Mouse (Mus musculus): Measurements from ENCODE around the gene Etnk2. TPM values are rescaled to one million over a fixed set of nuclear protein-coding genes. Genes with fewer than 3 reads are reported as not detected.
A peak's percentile ranks its signal among the peaks of the same experiment; 100 is the strongest.

Etnk2 gene
- polyA plus RNA-seq, 1 experiment from 2014 or later, result 1.7 TPM

DNA sequence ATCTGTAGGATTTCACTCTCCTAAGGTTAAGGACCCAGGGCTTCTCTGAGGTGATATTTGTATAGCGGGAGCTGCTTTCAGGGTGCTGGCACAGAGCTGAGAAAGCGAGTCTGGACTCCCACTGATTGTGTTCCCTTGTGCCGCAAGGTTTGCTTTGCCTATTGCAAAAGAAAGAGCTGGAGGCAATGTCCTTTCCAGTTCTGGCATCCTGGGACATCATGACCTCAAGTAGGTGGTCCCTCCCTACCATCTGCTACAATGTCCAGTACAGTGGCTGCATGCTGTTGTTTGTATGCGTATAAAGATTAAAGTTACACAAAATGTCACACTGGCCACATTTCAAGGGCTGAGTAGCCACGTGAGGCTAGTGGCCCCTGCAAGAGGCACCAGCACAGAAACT lies 1.3 kb upstream of the Etnk2 start:
- no peak overlapping the region for H3K9ac ChIP-seq (ENCODE audit: low read length)
- peaks cover 19% of the 10 kb centered on the region for H3K4me1 ChIP-seq (ENCODE audit: control insufficient read depth, insufficient read depth, low read length)
- no peak for ATAC-seq (replicated peaks; ENCODE audit: extremely low read depth, insufficient read depth, low FRiP score)
- H3K36me3 ChIP-seq (ENCODE audit: control insufficient read depth, insufficient read depth), result no peaks in the 10 kb centered on the region
- no peak overlapping the region for H3K27ac ChIP-seq (ENCODE audit: low read length)
- no peak overlapping the region for H3K4me3 ChIP-seq (ENCODE audit: low read length)
- peaks cover 28% of the 10 kb centered on the region for H3K27me3 ChIP-seq (ENCODE audit: control insufficient read depth, insufficient read depth, low read length)
- no peak overlapping the region for H3K4me2 ChIP-seq (ENCODE audit: low read depth, low read length)
- WGBS, result 87% methylated on average over 5 of the region's 5 CpGs
- no peaks in the 10 kb centered on the region for H3K9me3 ChIP-seq (replicated peaks; ENCODE audit: control insufficient read depth, low read length)

- no peaks in the 10 kb centered on the region for H3K9me3 ChIP-seq (replicated peaks; ENCODE audit: control insufficient read depth, low read length)
- H3K27ac ChIP-seq (ENCODE audit: low read length), result no peak overlapping the region
- peak overlapping the region; percentile 71 for H3K9ac ChIP-seq (ENCODE audit: low read length)
- H3K4me3 ChIP-seq (ENCODE audit: low read length), result peak overlapping the region; percentile 80
- H3K36me3 ChIP-seq (ENCODE audit: control insufficient read depth, insufficient read depth), result no peaks in the 10 kb centered on the region
- ATAC-seq (replicated peaks; ENCODE audit: extremely low read depth, insufficient read depth, low FRiP score), result no peak
- H3K4me1 ChIP-seq (ENCODE audit: control insufficient read depth, insufficient read depth, low read length), result peaks cover 21% of the 10 kb centered on the region
- WGBS, result 3% methylated on average over 27 of the region's 27 CpGs
- H3K4me2 ChIP-seq (ENCODE audit: low read depth, low read length), result peak overlapping the region; percentile 100
- peaks cover 27% of the 10 kb centered on the region for H3K27me3 ChIP-seq (ENCODE audit: control insufficient read depth, insufficient read depth, low read length)
These were observed 754 bp downstream of the Etnk2 start for GRCm38 (mm10) chr1:133364022-133364630.

- no peak for ATAC-seq (replicated peaks; ENCODE audit: extremely low read depth, insufficient read depth, low FRiP score)
- Histone ChIP-seq H3K4me3 (ENCODE audit: low read length) (no peak overlapping the region), H3K27ac (ENCODE audit: low read length) (no peak overlapping the region), H3K9me3 (replicated peaks; ENCODE audit: control insufficient read depth, low read length) (no peaks in the 10 kb centered on the region), H3K9ac (ENCODE audit: low read length) (no peak overlapping the region), H3K36me3 (ENCODE audit: control insufficient read depth, insufficient read depth) (no peaks in the 10 kb centered on the region), H3K4me2 (ENCODE audit: low read depth, low read length) (no peak overlapping the region), H3K27me3 (ENCODE audit: control insufficient read depth, insufficient read depth, low read length) (peaks cover 21% of the 10 kb centered on the region), H3K4me1 (ENCODE audit: control insufficient read depth, insufficient read depth, low read length) (peaks cover 21% of the 10 kb centered on the region)
- WGBS, result 37% methylated on average over 2 of the region's 2 CpGs
These were observed 1.5 kb downstream of the Etnk2 start for GRCm38 (mm10) chr1:133364890-133365289.

- no peaks in the 10 kb centered on the region for H3K9me3 ChIP-seq (replicated peaks; ENCODE audit: control insufficient read depth, low read length)
- peaks cover 21% of the 10 kb centered on the region for H3K4me1 ChIP-seq (ENCODE audit: control insufficient read depth, insufficient read depth, low read length)
- H3K4me2 ChIP-seq (ENCODE audit: low read depth, low read length), result no peak overlapping the region
- no peak for ATAC-seq (replicated peaks; ENCODE audit: extremely low read depth, insufficient read depth, low FRiP score)
- WGBS, result 52% methylated on average over 10 of the region's 10 CpGs
- H3K4me3 ChIP-seq (ENCODE audit: low read length), result no peak overlapping the region
- H3K9ac ChIP-seq (ENCODE audit: low read length), result no peak overlapping the region
- H3K27ac ChIP-seq (ENCODE audit: low read length), result no peak overlapping the region
- H3K36me3 ChIP-seq (ENCODE audit: control insufficient read depth, insufficient read depth), result no peaks in the 10 kb centered on the region
- H3K27me3 ChIP-seq (ENCODE audit: control insufficient read depth, insufficient read depth, low read length), result peaks cover 20% of the 10 kb centered on the region
These were observed 3.7 kb downstream of the Etnk2 start for GRCm38 (mm10) chr1:133366951-133367605.

GRCm38 (mm10) chr1:133367606-133368488 lies 4.5 kb downstream of the Etnk2 start:
- Histone ChIP-seq H3K9ac (ENCODE audit: low read length) (no peak overlapping the region), H3K27ac (ENCODE audit: low read length) (no peak overlapping the region), H3K27me3 (ENCODE audit: control insufficient read depth, insufficient read depth, low read length) (peaks cover 14% of the 10 kb centered on the region; the same call in 1 of the 2 replicates), H3K4me1 (ENCODE audit: control insufficient read depth, insufficient read depth, low read length) (peaks cover 21% of the 10 kb centered on the region), H3K36me3 (ENCODE audit: control insufficient read depth, insufficient read depth) (no peaks in the 10 kb centered on the region), H3K4me2 (ENCODE audit: low read depth, low read length) (no peak overlapping the region), H3K9me3 (replicated peaks; ENCODE audit: control insufficient read depth, low read length) (no peaks in the 10 kb centered on the region), H3K4me3 (ENCODE audit: low read length) (no peak overlapping the region)
- 20% methylated on average over 11 of the region's 11 CpGs for WGBS
- 0 out of 2 replicates have a peak, but pooled peaks have one; percentile 4 for ATAC-seq (replicated peaks; ENCODE audit: extremely low read depth, insufficient read depth, low FRiP score)

- Histone ChIP-seq H3K9ac (ENCODE audit: low read length) (no peak overlapping the region), H3K4me2 (ENCODE audit: low read depth, low read length) (no peak overlapping the region), H3K4me3 (ENCODE audit: low read length) (no peak overlapping the region), H3K9me3 (replicated peaks; ENCODE audit: control insufficient read depth, low read length) (no peaks in the 10 kb centered on the region), H3K36me3 (ENCODE audit: control insufficient read depth, insufficient read depth) (no peaks in the 10 kb centered on the region), H3K27me3 (ENCODE audit: control insufficient read depth, insufficient read depth, low read length) (peaks cover 11% of the 10 kb centered on the region; the same call in 1 of the 2 replicates), H3K4me1 (ENCODE audit: control insufficient read depth, insufficient read depth, low read length) (peaks cover 18% of the 10 kb centered on the region), H3K27ac (ENCODE audit: low read length) (no peak overlapping the region)
- ATAC-seq (replicated peaks; ENCODE audit: extremely low read depth, insufficient read depth, low FRiP score), result no peak
- 66% methylated on average over 10 of the region's 10 CpGs for WGBS
These were observed 5.3 kb downstream of the Etnk2 start for GRCm38 (mm10) chr1:133368644-133369043.

- Histone ChIP-seq H3K4me1 (ENCODE audit: control insufficient read depth, insufficient read depth, low read length) (peaks cover 6% of the 10 kb centered on the region), H3K27me3 (ENCODE audit: control insufficient read depth, insufficient read depth, low read length) (no peaks in the 10 kb centered on the region), H3K9ac (ENCODE audit: low read length) (no peak overlapping the region), H3K36me3 (ENCODE audit: control insufficient read depth, insufficient read depth) (no peaks in the 10 kb centered on the region), H3K9me3 (replicated peaks; ENCODE audit: control insufficient read depth, low read length) (no peaks in the 10 kb centered on the region), H3K4me3 (ENCODE audit: low read length) (no peak overlapping the region), H3K4me2 (ENCODE audit: low read depth, low read length) (no peak overlapping the region), H3K27ac (ENCODE audit: low read length) (no peak overlapping the region)
- WGBS, result 72% methylated on average over 4 of the region's 4 CpGs
- no peak for ATAC-seq (replicated peaks; ENCODE audit: extremely low read depth, insufficient read depth, low FRiP score)
These were observed 7.0 kb downstream of the Etnk2 start for GRCm38 (mm10) chr1:133370352-133370751.

DNA sequence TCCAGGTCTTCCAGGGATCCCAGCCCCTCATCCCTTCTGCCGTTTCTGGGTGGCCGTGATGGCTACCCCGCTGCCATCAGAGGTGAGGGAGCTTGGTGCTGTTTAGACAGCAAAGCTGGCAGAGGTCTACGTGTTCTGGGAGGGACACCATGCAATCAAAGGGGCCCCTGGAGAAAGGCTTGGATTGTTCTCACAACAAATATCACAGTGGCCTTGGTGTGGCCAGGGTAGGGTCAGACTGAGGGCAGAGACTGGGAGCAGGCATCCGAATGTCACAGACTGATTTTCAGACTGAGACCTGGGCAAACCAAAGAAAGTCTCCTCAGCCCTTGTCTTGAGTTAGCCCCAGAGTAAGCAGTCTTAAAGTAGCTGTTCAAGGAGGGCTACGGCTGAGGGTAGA lies 8.1 kb downstream of the Etnk2 start:
- Histone ChIP-seq H3K9ac (ENCODE audit: low read length) (no peak overlapping the region), H3K4me2 (ENCODE audit: low read depth, low read length) (no peak overlapping the region), H3K36me3 (ENCODE audit: control insufficient read depth, insufficient read depth) (no peaks in the 10 kb centered on the region), H3K4me3 (ENCODE audit: low read length) (no peak overlapping the region), H3K27ac (ENCODE audit: low read length) (no peak overlapping the region), H3K4me1 (ENCODE audit: control insufficient read depth, insufficient read depth, low read length) (0 out of 2 replicates have a peak, but pooled peaks cover 2% of the 10 kb centered on the region), H3K9me3 (replicated peaks; ENCODE audit: control insufficient read depth, low read length) (no peaks in the 10 kb centered on the region), H3K27me3 (ENCODE audit: control insufficient read depth, insufficient read depth, low read length) (no peaks in the 10 kb centered on the region)
- WGBS, result 71% methylated on average over 6 of the region's 6 CpGs
- no peak for ATAC-seq (replicated peaks; ENCODE audit: extremely low read depth, insufficient read depth, low FRiP score)

GRCm38 (mm10) chr1:133372113-133372512 lies 8.7 kb downstream of the Etnk2 start:
- H3K36me3 ChIP-seq (ENCODE audit: control insufficient read depth, insufficient read depth), result no peaks in the 10 kb centered on the region
- WGBS, result 58% methylated on average over 8 of the region's 8 CpGs
- ATAC-seq (replicated peaks; ENCODE audit: extremely low read depth, insufficient read depth, low FRiP score), result no peak

More at GRCm38 (mm10) chr1:133372113-133372512, 8.7 kb downstream of the Etnk2 start:
- 0 out of 2 replicates have a peak, but pooled peaks cover 2% of the 10 kb centered on the region for H3K4me1 ChIP-seq (ENCODE audit: control insufficient read depth, insufficient read depth, low read length)
- H3K9me3 ChIP-seq (replicated peaks; ENCODE audit: control insufficient read depth, low read length), result no peaks in the 10 kb centered on the region
- H3K4me2 ChIP-seq (ENCODE audit: low read depth, low read length), result no peak overlapping the region
- H3K9ac ChIP-seq (ENCODE audit: low read length), result no peak overlapping the region
- H3K27ac ChIP-seq (ENCODE audit: low read length), result no peak overlapping the region
- H3K4me3 ChIP-seq (ENCODE audit: low read length), result no peak overlapping the region
- no peaks in the 10 kb centered on the region for H3K27me3 ChIP-seq (ENCODE audit: control insufficient read depth, insufficient read depth, low read length)
